Mouse (Mus musculus) liver, postnatal 0 days (tissue): Measurements from ENCODE around the gene D430041D05Rik.

Experiments used
- CTCF ChIP-seq: sonication (generic); IDR thresholded peaks from 2 replicates; pipeline ENCODE4 v1.5.1; 2016; ENCODE audit warnings: antibody characterized with exemption, low read depth
- EP300 ChIP-seq: IDR thresholded peaks from 2 replicates; pipeline ENCODE4 v1.6.1; 2016; ENCODE audit warnings: antibody characterized with exemption, low read depth, mild to moderate bottlenecking

GRCm38 (mm10) chr2:104318881-104319280 lies 91.9 kb downstream of the D430041D05Rik start:
- TF ChIP-seq CTCF (no peak), EP300 (no peak)
